Mouse (Mus musculus) cerebellum, postnatal 25 days (tissue): ENCODE measurements around the gene Tspan9.

Experiments used
- DNase-seq, 2 experiments: peaks; one replicate each; pipeline ENCODE4 v3.0.0; 2021; ENCODE audit warnings: mixed read lengths in 2 of 2

Tspan9 gene

DNA sequence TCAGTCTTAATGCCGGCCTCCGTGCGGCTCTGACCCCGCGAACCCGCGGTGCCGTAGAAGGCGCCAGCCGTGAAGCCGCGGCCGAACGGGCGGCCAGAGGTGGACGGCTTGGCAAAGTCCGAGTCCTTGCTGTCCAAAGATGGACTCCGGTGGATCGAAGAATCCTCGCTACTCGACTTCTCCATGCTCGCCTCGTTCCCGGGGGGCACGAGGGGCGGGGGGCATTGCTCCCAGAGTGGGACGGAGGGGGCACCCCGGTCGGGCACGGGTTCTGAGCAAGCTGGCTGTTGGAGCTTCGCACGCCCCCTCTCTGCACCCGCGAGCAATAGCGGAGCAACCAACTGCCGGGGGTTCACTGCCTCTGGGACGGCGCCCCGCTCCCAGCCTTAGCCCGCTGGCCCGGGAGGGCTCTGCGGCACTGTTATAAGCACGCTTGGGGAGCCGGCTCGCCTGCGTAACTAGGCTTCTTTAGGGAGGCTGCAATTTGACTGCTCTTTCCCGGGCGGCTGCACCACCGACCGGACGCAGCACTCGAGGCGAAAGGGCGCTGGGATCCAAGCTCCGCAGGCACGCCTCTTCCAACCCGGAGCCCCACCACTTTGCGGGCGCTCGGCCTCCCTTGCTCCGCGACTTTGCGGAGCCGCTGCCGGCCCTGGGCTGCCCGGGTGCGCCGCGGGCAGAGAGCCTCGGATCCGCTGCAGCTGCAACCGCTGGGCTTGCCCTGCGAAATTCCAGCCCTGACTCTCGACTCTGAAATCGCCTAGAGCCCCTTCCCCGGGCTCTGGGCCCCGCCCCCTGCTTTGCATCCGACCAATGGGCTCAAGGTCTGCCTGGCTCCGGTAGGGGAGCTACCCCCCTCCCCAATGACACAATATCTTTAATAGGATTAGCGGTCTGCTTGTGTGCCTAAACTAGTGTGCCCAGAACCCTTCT lies 108.8 kb downstream of the Tspan9 start:
- peak; percentile 89 to 91 for DNase-seq

DNA sequence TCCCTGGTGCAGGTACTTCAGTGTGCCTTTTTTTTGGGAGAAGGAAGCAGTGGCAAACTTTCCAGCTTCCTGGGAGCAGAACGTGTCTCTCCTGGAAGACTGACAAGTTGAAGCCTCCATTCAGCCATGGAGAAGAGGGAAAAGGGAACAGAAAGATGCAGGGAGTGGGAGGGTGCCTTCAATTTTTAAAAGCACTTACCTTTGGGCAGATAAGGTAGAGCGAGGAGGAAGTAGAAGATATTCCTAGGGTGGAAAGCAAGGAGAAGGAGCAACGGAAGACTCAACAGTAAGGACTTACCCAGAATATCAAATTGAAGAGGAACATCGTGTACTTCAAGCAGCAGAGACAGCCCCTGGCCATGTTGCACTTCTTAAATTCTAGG lies 109.5 kb downstream of the Tspan9 start:
- DNase-seq, result no peak

DNA sequence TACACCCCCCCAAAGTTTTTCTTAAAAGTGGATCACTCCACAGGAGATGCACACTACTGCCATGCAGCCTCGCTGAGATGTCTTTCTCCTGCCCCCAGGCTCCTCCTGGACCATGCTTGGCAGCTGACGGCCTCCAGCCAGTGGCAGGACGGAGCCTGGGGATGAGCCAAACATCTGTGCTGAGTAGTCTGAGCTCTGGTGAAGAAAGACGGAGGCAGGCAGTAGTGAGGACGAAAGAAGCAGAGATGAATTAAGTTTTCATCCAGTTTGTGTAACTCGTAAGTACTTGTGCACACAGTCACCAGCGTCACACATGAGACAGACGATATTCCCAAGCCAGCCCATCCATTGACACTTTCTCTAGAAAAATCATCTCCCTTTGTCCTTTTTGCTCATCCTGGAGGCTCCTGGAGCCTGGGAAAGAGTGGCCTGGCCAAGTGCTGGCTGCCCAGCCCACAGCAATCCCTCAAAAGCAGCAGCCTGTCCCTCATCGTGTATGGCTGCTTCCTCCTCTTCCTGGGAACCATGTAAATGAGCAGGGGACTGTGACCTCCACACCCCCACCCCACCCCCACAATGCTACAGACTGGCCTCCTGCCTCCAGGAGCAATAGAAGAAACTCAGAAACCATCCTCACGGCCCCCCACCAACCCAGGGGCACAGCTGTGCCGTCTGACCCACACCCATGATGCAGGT lies 110.1 kb downstream of the Tspan9 start:
- DNase-seq, result peak; percentile 66 to 69

DNA sequence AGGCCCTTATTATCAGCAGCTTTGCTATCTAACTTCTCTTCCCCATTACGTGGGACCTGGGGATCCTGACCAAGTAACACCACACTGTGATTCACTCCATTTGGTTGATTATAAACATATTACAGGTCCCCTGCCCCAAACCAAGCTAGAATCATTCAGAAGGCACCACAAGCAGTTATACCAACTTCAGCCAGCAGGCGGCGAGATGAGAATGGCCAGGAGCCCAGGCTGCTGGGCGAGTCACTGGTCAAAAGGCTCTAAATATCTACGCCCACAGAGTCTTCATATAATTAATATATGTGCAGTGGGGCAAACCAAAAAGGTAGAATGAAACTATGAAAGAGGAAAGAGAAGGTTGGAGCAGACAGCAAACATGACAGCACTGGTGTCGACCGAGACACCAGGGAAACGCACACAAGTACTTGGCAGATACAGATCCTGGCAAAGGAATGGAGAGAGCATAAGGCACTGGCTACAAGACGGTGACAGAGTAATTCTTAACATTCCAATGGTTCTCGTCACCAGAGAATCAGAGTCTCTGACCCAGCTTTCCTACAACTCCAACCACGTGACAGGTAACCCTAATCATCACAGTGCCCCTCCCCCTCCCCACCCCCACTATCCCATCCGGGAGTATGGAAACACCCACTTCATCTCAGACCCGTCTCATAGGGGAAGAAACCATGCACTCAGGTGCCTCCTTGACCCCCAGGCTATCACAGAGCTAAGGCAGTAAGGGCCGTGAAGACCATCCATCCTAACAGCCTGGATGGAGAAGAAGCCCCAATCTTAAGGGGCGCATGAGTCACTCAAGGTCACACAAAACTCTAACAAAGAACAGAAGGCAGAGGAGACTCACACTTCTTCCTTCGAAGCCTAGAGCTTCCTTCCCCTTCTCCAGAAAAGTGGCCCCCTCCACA lies 110.9 kb downstream of the Tspan9 start:
- peak; percentile 95 to 97 for DNase-seq

DNA sequence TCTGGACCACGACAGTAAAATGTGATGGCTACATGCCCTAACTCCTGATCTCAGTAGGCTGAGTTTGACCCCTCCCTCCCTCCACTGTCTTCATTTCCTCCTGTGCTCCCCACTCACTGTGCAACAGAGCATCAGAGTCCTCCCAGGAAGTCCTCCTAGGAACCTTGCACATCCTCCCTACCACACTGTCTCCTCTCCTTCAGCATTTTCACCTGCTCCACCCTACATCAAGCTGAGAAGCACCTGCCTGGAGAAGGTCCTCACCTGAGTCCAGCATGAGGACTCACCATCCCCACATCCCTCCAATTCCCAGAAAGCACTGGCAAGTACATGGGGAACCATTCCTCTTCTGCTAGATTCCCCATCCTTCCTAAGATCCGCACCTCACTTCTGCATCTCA lies 111.8 kb downstream of the Tspan9 start:
- peak in 1 of 2 experiments; percentile 50 for DNase-seq

DNA sequence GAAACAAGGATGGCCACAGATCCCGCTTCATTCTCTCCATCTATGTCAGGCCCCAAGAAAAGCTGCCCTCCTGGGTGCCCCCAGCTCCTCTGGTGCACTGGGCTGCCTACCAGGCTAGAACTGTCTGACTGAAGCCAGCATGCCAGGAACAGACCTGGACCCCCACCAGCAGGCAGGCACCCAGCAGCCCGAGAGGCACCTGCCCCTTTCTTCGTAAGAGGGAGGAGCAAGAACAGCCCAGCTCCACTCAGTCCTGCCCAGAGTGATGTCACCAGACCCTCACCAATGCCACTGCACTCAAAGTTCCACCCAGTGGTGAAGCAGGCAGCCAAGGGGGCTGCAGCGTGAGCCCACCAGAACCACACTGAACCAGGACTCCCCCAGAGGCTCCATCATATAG lies 112.3 kb downstream of the Tspan9 start:
- DNase-seq, result peak; percentile 85 to 89

DNA sequence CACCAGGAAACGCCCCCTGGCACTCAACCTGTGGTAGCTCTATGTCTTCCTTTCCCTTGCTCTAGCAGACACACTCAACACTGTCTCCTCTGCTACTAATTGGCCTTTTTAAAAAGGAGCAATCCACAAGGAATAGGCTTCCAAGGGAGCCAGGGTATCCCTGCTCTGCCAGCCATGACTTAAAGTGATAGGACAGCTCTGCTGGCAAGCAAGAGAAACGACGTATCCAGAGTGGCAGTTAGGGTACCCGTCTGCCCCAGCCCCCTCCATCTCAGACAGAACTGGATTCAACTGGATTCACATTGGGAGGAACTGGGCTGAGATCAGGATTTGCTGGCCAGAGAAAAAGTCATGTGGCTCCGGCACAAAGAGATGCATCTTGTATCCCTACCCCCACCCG lies 112.9 kb downstream of the Tspan9 start:
- DNase-seq, result peak; percentile 46 to 58

DNA sequence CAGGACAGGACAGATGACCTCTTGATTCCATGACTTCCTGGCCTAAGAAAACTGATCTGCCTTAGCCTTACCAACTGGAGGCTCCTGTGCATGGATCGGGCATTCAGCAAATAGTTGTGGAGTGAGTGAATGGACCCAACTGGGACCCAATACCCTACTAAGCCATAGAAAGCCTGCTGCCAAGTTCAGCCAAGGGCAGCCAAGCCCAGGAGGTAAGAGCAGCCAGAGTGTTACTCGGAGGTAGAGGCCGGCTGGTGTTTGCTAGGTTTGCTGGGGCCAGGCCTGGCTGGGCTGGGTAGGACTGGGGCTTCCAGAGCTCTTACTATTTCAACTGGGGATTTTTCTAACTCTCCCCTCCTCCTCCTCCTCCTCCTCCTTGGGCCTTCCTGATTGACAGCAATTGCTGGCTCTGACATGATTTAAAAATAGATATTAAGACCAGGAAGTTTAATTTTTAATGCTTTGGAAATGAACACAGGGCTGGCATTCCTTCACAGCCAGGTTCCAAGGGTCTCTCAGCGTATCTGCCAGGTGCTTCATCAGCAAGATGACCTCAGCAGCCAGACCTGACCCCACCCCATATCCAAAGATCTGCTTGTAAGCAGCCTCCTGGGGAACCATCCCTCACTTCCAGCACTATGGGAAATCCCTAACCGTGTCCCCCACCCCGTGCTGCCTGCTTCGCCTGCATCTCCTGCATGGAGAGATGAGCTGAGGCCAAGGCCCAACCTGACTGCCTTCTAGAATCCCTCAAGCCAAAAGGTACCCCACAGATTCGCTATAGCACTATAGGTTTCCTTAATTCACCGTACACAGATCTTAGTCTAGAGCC lies 113.7 kb downstream of the Tspan9 start:
- peak in 1 of 2 experiments; percentile 50 for DNase-seq

DNA sequence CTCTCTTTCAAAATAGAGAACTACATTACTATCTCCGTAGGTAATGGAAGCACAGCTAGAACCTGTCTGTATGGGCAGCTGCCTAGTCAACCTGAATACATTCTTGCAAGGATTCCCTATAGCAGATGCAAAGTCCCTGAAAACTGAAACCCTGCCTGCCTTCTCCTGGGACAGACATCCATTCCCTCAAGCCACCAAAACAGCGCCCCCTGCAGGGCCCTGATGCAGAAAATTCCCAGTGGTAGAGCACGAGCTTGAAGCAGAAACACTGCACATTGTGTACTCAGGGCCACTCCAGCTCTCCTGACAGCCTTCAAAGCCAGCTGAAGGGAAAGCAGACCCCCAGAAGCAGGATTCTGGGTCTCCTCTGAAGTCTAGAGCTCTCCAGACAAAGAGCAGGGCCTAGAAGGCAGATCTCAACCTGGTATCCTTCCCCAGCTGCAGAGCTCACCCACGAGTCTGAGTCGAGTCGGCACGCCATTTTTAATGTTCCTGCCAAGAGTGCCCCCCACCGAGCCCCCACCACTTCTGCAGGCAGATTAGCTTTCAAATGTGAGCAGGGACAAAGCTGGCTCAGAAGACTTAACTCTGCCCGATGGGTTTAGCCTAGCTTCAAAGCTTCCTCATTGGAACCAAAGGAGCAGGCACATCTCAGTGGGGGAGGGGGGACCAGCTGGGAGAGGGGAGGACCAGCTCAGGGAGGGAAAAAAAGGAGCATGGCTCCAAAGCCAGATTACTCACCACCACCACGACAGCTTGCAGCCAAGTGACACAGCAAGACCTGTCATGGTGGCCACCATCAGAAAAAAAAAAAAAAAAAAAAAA lies 115.1 kb downstream of the Tspan9 start:
- peak; percentile 83 to 89 for DNase-seq

DNA sequence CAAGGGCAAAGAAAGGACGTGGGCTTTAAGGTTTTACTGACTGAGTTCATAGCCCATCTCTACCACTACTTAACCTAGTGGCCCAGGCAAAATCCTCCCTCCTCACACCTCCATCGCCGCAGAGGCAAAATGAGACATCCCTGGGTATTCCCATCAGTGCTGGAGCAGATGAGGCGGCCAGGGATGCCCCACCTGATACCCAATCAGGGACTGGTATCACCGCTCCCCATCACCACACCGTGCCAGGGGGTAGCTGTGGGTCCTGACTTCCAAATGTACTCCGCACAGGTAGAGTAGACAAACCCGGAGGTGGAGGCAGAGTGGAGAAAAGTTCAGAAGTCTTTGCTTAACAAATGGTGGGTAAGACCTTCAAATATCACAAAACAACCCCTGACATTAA lies 117.4 kb downstream of the Tspan9 start:
- DNase-seq, result no peak

DNA sequence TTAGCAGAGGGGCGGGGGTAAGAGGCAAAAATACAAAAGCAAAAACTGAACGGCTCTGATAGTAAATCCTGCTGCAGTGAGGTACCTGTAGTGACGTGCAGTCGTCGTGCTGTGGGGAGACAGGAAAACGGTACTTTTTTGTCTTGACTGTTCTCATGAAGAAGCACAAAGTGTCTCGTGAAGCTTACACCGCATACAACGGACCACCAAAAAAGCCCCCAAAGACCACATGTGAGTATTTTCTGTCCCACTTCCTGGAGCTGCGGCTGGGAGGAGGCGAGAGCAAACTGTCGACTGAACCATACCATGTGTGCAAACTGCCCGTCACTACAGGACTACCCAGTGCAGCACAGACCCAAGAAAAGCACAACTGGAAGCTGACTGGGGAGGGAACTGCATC lies 117.8 kb downstream of the Tspan9 start:
- DNase-seq, result no peak

DNA sequence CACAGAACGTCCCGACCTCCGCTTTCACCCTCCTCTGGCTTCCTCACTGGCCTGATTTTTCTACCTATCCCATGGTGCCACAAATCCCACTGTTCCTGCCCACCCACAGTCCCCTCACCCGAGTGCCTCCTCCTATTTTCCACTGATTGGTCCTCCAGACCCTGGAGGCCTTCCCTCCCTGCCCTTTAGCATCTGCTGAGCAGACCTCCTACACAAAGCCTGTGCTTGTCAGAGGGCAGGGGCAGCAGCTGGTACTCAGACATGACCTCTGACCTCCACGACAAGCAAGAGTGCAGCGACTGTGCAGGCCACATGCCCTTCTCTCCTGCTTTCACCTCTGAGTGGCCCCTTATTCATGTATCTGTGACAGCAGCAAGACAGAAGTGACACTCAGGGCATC lies 121.2 kb downstream of the Tspan9 start:
- DNase-seq, result no peak

DNA sequence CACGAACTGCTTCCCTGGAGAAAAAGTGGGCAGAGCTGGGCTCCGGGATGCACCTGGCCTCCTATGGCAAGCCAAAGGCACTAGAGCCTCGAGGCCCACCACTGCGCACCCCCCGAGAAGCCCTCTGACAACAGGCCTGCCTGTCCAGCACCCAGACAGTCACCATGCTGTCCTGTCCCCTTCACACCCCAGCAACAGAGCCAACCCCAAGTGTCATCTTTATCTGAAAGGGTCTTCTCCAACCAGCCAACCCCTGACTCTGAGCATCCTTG lies 121.5 kb downstream of the Tspan9 start:
- peak in 1 of 2 experiments; percentile 32 for DNase-seq

DNA sequence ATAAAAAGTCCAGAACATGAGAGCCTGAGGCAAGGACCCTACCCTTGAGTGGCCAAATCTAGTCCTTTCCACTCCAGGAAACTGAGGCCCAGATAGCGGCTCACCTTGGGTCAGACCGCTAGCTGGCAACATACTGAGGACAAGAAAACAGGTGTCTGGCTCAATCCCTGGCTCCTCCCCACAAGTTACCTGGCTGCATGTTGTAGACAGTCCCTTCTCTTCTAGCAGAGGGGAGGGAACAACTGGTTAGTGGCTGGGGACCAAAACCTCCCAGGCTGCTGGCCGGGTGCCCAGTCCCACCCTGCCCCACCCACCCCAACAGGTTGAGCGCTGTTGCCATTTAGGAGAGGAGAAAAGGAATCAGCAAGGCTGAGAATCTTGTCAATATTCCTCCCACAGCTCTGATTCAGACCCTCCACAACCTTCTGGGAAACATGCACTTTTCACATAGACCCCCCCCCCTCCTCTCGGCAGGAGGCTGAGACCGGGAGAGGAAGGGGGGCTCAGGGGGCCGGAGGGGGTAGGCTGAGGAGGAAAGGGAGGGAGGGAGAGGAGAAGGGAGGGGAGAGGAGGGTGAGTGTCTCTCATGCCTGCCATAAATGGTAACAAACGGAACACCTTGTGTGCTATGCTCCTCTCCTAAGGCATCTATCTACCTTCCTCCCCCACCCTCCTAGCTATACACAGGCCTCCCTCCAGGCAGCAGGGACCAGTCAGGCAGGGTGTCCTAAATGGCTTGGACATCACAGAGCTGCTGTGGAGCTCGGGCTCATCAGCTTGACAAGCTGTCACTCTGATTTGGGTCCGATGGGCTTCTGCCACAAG lies 122.1 kb downstream of the Tspan9 start:
- DNase-seq, result peak in 1 of 2 experiments; percentile 61

DNA sequence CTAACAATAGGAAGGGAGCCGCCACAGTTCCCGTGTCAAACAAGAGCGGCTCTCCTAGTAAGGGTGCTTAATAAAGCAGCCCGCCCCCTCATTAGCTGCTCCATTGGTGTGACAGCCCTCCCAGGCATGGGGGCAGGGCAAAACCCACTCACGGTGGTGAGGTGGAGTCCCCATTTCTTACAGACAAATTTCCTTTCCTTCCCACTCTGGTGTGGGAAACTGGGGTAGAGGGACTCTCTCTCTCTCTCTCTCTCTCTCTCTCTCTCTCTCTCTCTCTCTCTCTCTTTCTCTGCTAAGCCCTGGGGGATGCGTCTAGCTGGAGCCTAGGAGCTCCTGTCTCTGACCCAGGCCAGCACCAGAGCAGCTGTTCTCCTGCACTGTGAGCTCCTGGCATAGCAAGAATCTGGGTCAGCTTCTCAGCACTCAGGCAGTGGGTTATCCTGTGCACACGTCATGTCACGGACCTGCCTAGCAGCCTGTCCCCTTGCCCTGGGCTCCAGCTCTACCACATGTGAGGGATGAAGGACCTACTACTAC lies 122.8 kb downstream of the Tspan9 start:
- DNase-seq, result peak in 1 of 2 experiments; percentile 53

DNA sequence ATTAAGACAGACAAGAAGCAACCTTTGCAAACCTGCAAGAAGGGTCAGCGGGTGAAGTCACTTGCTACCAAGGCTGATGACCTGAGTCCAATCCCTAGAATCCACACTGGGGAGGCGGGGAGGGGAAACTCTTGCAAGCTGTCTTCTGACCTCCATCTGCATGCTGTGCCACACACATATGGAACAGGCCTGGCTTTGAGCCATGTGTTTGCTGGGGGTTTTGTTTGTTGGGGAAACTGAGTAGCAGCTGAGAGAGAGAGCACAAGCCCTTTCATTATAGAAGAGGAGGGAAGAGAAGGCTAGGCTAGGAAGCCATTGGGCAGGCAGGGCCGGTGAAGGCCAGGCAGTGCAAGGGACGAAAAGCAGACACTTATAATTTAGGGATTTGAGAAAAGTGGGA lies 123.3 kb downstream of the Tspan9 start:
- DNase-seq, result peak in 1 of 2 experiments; percentile 64

DNA sequence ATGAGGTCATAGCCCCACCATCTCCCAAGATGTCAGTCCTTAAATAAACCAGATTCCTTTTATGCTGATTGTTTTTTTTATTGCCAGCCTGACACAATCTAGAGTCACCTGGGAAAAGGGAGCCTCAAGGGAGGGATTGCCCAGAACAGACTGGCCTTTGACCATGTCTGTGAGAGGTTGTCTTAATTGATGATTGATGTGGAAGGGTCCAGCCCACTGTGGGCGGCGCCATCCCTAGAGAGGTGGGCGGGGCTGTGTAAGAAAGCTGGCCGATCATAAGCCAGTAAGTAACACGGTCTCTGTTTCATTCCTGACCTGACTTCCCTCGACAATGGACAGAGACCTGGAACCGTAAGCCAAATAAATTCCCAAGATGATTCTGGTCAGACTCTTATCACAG lies 124.3 kb downstream of the Tspan9 start:
- no peak for DNase-seq

DNA sequence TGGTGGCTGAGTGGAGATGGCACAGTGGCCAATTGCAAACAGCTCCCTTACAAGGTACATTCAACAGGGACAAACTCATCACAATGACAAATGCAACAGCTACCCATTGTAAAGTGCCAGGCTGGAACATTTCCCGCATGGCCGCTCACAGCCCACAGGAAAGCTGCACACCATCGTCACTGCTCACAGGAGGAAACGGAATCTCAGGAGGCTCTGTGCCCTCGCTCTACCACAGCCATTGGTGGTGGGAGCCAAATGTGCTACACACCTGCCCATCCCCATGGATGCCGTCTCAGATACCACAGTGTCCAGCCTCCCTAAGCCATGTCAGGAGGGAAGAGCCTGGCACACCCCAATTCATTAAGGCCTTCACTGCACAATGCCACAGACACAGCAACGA lies 128.1 kb downstream of the Tspan9 start:
- DNase-seq, result no peak

DNA sequence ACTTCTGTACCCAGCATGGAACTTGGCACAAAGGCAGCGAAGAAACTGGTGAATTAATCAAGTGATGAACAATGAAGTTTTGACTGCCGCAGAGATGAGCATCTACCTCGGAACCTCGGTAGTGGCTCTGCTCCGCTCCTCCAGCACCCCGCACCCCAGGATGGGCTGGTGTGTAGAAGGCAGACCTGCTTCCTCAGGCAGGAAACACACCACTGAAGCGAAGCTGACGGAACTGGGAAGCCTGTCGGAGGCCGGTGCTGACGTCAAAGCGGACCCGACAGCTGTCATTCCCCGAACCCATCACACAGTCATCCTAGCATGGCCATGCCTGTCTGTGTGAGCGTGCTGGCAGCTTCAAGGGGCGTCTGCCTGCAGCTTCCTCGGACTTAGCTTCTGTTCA lies 131.6 kb downstream of the Tspan9 start:
- DNase-seq, result peak in 1 of 2 experiments; percentile 59

DNA sequence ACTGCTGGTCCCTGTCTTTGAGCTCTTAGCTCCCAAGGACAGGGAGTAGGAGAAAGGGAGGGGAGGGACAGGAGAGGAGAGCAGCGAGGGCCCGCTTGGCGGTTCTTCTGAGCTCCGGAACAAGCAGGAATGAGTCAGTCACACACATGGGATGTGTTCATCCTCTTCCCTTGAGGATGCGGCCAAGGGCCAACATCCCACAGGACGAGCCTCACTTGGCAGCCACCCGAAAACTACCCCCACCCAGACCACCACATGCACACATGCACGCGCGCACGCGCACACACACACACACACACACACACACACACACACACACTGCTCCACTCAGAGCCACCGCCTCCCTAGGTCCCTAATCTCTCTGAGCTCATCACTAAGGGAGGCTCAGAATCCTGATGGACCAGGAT lies 132.3 kb downstream of the Tspan9 start:
- peak; percentile 78 for DNase-seq
